Mouse (Mus musculus) heart, adult 18-20 months (tissue): ENCODE results near the gene 2210016F16Rik. TPM values are rescaled to one million over a fixed set of nuclear protein-coding genes. Genes with fewer than 3 reads are reported as not detected.
A peak's percentile ranks its signal among the peaks of the same experiment; 100 is the strongest.
"Not testable (repeated sequence)": the region's sequence is repeated elsewhere in the genome, so short reads cannot be mapped to it uniquely, and the experiment has no call there.

Source experiments
- DNase-seq, 2 experiments: peaks; one replicate each; pipeline ENCODE4 v3.0.0; 2021 to 2022; ENCODE audit warnings: mixed read lengths in 1 of 2
- long read RNA-seq, 2 experiments: library from polyadenylated mRNA; stranded (forward); transcript quantifications; one replicate each; pipeline ENCODE4 v2.0.0; 2021
- total RNA-seq, 2 experiments: library from RNA; stranded (reverse); gene quantifications; 2 replicates each; pipeline ENCODE4 v1.2.3; 2021

2210016F16Rik gene
- 10 to 100 TPM; 16.0 to 17.6 TPM for total RNA-seq
- long read RNA-seq, experiment 1, transcript 2210016F16Rik-201 (4 exons, 3,051 nt), result major isoform, 42 of 69 reads
- long read RNA-seq, experiment 1, partial matches to known transcripts, result 0 of 69 reads
- long read RNA-seq, experiment 1, other reads (novel, unspliced or antisense), result 27 of 69 reads
- long read RNA-seq, experiment 2, transcript 2210016F16Rik-201 (4 exons, 3,051 nt), result major isoform, 23 of 64 reads
- long read RNA-seq, experiment 2, partial matches to known transcripts, result 40 of 64 reads
- long read RNA-seq, experiment 2, other reads (novel, unspliced or antisense), result 1 of 64 reads

DNA sequence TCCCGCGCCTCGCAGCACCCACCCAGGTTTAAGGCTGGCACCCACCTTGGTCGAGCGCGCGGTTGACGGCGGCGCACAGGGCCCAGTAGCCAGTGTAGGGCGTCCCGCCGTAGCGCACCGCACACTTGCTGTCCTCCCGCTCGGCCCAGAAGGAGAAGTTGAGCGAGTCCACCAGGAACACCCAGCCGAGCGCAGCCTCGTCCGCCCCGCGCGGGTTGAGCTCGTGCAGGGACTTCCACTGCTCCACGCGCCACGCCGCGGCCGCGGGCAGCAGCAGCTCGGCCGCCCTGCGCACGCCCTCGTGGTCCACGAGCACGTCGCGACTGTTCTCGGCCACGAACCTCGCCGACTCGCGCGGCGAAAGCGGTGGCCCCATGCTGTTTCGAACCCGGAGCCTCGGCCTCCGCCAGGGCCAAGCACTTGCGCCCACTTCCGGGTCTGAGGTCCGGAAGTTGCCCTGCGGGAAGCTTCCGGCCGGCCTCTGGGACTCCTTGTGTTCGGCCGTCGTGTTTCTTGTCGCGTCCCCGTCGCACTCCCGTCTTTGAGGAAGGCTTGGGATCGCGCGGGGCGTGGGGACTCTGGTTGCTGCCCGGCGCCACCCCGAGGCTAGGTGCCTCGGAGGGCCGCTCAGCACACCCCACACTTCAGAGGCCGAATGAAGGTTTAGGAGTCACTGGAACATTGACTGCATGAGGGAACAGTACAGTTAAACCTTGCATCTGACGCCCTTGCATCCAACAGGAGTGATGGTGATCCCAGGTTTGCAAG, at the start of gene 2210016F16Rik:
Gene 2210016F16Rik, minus strand, starts transcription at position 447 of the 768 bp plus-strand sequence.
- peak; percentile 75 to 81 for DNase-seq

DNA sequence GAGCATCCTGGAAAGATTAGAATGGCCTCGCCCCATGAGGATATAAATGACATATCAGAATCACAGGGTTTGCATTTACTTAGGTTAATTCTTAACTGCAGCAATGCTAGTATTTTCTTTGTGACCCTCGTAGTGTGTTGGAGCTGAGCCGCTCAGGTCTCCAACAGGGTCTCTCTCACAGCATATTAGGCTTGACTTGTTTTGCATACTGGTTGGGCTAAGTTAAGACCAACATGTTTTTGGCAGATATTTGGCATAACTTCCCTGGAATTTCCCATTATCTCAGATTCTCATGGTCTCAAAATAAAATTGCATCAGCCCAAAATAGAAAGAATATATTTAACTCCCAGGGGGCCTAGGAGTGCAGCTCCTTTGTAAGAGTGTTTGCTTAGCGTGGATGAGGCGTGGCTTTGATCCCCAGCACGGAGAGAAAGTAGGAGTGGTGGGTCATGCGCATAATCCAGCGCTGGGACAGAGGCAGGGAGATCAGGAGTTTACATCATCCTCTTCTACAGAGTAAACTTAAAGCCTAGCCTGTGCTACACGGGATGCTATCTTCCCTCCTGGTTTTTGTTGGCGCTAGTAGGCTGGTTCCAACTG, 38.1 kb upstream of the 2210016F16Rik start:
- DNase-seq, result peak; percentile 18 to 50

DNA sequence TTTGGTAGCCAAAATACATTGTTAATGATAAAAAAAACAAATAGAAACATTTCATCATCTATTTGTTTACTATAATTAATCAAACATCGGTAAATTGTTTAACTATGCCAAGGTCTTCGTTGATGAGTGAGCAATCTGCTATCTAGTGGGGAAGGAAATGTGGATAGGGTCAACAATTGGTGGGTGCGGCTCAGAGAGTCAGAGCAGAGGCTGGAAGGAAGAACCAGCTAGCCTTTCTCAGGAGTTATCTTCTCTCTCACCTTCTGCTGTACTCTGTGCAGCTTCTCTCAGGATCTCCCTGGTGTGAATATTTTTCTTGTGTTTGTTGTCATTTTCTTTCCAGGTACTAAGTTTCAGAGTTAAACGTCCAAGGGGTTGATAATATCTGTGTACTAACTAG, 37.2 kb upstream of the 2210016F16Rik start:
- no peak for DNase-seq

DNA sequence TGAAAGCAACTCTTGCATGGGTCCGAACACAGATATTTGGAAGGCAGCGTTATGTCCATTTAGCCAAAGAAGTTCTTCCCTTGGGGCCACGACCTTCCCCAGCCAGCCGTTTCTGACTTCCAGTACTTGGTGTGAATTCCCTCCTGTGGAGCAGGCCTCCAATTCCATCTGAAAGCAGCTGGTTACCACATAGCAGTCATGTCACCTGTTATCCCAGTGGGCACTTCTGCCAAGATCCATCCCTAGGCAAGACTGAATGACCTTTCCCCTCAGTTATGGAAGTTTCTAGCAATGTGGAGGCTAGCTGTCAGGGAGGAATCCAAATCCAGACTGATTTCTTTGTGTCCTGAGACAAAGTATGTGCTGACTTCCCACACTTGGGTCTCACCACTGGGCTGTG, 36.0 kb upstream of the 2210016F16Rik start:
- no peak for DNase-seq

DNA sequence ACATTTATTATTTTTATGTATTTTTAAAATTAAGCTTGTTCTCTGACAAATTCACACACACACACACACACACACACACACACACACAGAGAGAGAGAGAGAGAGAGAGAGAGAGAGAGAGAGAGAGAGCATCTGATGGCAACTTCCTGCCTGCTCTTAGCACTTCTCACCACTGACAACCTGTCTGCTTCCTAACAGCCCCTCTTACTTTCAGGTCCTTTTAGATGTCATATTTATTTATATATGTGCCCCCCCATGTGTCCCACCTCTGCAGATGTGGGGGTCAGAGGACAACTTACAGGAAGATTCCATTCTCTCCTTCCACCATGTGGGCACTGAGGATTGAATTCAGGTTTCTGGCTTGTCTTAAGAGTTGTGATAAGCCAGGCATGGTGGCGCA, 34.2 kb upstream of the 2210016F16Rik start:
- DNase-seq, result no peak

DNA sequence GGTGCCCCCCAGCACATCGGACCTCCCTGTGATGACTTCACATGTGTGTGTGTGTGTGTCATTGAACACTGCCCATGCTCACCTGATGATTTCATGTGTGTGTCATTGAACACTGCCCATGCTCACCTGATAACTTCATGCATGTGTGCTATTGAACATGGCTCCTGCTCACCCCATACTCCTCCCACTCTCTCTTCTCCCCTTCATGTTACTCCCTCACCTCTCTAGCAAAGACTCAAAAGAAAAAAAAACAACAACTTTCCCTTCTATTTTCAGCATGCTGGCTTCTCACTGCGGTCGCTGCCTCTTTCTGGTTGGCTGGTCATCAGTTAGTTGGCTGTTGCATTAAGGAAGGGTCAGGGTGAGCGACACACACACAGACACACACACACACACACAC, 33.6 kb upstream of the 2210016F16Rik start:
- no peak for DNase-seq

DNA sequence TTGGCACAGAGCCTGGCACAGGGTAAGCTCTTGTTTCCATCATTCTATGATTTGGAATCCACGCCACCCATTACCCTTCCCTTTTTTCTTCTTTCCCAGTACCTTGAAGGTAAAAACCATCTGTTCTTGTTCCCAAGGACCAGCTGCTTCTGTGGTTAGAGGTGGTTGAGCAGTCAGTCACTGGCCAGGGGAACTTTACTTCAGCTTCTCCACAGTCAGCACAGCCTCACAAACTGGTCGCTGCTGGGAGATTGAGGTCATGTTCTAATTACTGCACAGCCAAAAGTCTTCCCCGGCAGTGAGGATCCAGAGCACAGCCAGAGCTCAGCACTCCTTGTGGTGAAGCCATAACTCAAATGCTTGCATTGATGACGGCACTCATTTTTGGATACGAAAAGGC, 30.8 kb upstream of the 2210016F16Rik start:
- peak; percentile 29 to 32 for DNase-seq

DNA sequence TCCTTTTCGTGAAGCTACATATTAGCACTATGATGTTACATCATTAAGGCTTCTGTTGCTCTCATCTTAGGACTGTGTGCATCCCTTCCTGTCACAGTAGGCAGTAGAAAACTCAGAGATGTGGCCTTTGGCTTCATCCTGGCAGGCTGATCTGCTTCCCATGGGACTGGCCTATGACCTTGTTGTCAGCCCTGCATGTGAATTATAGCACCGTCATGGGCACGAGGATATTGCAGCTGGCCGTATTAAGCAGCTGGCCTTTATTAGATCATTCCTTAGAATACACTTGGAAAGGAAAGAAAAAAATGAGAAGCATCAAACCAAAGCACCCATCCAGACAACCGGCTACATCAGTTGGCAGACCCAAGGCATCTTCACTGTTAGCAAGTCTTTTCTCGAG, 30.3 kb upstream of the 2210016F16Rik start:
- DNase-seq, result no peak

DNA sequence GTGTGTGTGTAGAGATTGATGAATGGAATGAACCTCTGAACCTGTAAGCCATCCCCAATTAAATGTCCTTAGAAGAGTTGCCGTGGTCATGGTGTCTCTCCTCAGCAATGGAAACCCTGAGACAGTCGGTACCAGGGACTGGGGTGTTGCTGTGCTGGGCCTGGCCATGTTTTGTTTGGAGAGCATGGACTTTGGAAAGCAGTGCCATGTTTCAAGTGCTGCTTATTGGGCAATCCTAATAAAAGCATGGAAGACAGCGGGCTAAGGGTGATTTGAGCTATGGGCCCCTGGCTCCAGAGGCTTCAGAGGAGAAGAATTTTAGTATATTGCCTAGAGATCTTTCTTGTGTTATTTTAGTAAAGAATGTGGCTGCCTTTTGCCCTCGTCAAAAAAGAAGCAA, 26.0 kb upstream of the 2210016F16Rik start:
- DNase-seq, result no peak

DNA sequence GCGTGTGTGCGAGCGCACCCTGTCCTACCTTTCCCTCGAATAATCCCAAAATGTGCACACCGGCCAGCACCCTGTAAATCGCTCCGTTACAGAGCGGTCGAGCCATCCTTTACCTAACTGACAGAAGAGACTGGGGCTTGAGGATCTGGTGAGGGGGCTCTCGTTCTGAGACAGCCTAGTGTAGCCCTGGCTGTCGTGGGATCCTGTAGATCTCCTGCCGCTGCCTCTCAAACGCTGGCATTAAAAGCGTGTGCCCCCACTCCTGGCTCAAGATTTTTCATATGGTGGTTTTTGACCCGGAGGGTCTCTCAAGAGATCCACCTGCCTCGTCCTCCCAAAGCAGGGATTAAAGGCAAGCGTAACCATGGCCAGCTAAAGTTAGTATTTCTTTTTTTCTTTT, 18.2 kb upstream of the 2210016F16Rik start, which contains the start of gene Hnrnpk:
Gene Hnrnpk, minus strand, starts transcription at position 101 of the 400 bp plus-strand sequence.
- DNase-seq, result not testable (repeated sequence)

DNA sequence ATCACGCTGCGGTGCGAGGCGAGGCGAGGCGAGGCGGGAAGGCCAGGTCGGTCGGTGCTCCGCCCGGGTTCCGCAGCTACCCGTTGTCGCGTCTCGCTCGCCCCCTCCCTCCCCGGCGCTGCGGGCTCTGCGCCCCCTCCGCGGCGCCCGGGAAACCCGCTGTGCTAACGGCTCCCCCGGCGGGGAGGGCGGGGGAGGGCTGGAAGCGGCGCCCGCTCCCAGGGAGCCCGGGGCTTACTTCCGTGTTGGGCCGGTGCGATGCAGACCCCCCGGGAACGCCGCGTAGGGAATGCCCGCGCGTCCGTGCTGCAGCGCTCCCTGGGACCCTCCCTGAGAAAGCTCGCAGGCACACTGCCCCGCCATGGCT, 17.7 kb upstream of the 2210016F16Rik start:
- no peak for DNase-seq

DNA sequence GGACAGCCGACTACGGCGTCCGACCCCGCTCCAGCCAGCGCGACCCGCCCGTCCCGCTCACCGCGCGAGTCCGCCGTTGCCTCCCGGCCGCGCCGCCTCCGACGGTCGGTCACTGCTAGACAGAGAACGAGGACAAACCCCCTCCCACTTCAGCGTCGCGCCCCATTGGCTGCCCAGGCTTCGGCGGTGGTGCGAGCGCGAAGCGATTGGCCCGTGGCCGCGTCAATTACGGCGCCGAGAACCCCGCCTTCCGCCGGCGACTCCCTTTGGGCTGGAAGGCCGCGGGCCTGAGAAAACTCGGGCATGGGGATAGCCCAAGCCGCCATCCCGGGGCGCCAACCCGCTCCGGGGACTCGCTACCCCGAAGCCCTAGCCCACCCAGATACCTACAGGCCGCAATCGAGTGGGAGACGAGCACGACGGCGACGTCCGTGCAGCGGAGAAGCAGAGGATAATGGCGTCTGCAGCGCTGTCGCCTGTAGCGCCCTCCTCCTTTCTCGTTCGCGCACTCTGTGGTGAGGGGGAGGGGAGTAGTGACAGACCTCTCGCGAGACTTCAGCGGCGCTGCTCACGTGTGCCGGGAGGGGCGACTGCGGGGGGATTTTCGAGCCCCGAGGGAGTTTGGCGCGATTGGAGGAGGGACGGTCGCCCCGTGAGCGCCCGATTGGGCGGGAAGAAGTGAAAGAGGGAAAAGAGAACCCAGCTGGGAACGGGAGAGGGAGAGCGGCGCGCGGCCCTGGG, 17.1 kb upstream of the 2210016F16Rik start, which contains the start of gene Rmi1:
Gene Rmi1, plus strand, starts transcription at position 246 of the 741 bp plus-strand sequence.
- DNase-seq, result peak; percentile 98 to 99

DNA sequence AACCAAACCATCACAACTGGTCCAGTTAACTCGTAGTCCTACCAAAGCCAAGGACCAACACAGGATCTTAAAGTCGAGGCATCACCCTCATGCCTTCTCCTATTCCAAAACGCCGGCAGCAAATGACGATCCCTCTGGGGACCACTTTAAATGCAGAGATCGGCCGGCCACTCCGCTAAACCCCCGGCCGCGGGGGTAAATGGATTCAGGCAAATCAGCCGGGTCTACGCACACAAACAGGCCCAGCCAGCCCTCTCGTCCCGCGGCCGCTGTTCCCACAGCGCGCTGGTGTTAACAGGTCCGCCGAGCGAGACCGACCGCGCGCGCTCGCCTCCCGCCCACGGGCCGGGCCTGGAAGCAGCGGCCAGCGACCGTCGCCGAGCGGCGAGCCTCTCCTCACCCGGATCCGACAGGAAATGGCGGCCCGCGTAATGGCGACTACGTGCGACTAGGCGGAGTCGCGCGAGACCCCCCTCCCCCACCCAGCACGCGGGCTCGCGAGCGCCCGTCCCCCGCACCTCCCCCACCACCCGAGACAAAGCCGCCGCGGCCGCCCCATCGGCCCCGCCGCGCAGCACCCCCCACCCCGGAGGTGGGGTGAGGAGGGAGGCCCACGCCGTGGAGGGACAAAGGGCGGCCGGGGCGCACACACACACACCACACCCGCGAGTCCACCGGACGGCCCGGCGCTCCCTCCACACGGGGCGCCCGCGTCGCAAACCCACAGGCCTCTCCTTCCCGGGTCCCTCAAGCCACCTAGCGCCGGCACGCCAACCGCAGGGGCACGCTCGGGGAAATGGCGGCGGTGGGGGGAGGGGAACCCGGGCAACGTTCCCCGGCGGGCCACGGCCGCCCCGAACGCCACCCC, 16.3 kb upstream of the 2210016F16Rik start:
- peak; percentile 75 to 76 for DNase-seq

DNA sequence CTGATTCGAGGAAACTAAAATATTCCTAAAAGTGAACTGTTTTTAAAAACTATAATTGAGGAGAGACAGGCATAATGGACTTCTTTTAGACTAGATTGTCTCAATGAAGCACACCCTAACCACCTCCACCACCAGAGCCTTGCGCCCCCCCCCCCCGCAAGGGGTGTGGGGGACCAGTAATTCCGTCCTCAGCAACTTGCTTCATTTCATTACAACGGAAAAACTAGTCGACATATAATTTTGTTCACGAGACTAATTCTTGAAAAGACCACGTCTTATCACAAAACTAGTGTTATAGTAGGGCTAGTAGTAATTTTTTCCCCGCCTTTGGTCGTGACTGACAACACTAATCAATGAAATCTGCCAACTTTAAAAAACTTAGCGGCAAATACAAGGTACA, 15.6 kb upstream of the 2210016F16Rik start:
- DNase-seq, result no peak

DNA sequence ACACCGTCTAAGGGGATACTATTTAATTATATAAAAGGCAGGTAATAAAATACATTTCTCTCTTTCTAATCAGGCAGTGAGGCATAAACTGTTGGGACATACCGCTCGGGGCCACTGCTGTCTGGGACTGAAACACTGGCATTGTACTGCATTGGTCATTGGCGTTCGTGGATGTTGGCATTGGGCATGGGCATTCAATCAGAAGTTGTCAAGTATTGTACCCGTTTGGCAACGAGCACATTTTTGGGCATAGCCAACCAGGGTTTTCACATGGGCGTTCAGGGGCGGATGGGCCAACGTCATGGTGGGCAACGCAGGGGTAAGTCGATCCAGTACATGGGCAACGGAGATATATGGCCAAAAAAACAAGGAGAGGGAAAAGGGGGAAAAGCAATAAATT, 12.6 kb upstream of the 2210016F16Rik start:
- DNase-seq, result no peak

DNA sequence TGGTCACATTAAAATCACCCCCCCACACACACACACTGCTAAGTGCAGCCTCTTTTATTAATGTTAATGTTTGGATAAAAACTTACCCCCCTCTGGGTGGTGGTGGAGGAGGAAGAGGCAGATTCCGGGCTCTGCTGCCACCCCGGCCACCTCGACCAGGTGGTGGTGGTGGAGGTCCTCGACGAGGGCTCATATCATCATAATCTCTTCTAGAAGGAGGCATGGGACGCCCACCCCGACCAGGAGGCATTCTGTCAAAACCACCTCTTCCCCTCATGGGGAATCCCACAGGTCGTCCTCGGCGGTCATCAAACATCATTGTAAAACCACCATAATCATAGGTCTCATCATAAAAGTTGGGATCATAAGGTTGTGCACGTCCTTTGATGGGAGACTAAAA, 9.4 kb upstream of the 2210016F16Rik start:
- not testable (repeated sequence) for DNase-seq

DNA sequence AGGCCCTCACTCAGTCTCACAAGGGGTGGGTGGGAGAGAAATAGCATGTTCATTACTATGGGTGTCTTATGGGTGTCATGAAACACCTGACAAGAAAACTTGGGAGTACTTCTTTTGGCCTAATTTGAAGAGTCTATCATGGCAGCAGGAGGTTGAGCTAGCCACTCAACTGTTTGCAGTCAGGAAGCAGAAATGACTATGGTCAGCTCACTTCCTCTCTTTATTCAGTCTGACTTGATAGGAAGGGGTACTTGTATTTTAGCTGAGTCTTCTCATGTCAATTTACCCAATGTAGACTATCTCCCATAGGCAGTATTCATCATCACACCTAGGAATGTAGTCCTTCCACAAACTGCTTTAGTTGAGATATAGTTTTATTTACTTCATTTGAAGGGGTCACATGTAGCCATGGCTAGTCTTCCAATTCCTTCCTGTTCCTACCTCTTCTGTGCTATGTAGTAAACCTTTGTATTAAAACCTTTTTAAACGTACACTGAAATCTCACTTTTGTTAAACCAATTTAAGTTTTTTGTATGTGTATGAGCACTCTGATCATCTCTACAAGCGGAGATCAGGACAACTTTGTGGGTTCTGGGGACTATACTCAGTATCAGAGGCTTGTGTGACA, 4.4 kb upstream of the 2210016F16Rik start:
- DNase-seq, result no peak

DNA sequence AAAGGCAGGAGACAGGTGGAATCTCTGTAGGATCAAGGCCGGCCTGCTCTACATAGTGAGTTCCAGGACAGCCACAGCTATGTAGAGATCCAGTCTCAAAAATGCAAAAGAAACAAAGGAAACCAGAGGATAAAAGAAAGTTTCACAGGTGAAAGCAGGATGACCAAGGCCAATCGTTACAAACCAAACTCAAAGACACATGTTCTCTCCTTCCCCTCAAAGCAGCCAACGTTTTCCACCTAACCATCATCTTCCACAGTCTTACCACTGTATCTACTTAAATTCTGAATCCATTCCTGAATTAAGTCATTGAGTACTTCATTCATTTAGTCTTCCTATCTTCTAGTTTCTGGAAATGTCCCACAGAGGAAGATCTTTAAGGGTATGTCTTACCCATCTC, 3.4 kb upstream of the 2210016F16Rik start:
- DNase-seq, result no peak

DNA sequence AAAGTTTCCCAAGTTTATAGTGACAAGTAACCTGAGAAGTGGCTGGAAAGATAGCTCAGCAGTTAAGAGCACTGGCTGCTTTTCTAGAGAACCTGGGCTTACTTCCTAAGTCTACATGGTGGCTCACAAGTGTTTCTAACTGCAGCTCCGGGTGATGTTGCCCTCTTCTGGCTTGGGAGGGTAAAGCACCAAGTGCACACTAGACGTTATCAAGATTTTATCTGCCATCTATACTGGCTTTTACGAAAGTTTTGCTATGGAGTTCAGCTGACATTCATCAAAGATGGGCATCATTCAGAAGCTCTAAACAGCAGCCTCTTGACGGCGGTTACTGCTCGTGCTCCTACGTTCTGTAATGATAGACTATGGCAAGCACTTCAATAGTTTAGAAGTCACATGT, 2.9 kb upstream of the 2210016F16Rik start:
- DNase-seq, result peak; percentile 59 to 78

DNA sequence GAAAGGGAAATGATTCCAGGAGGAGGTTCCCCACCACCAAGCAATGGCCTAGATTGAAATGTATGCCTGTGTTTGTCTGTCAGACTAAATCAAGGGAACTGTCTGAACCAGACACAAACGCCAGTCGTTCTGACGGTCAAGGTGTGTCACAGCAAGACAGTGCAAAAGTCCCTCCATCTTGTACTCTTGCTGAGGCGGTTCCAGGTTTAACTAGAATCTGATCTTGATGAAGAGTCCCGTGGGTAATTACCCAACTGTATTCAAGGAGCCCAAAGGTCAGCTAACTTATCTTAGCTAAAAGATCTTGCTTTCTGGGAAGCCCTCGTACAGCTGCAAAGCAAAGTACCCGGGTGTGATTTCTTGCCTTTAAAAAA, 509 bp upstream of the 2210016F16Rik start:
- no peak for DNase-seq

DNA sequence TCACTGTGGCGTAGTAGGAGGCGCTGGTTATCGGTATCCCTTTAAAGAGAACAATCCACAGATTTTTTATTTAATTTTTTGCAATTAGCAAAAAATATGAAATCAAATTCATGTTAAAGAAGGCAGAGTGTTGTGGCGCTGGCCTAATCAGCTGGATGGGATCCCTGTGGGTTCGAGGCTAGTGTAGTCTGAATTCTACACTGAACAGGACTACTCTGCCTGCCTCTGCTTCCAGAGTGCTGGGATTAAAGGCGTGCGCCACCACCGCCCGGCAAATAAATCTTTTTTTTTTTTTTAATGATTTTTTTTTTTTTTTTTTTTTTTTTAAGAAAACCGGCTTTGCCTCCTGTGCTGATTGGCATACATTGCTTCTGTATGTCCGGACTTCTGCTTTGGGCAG, 654 bp downstream of the 2210016F16Rik start:
- no peak for DNase-seq
